Mouse (Mus musculus): ENCODE measurements around the gene Zfhx3. TPM values are rescaled to one million over a fixed set of nuclear protein-coding genes. Genes with fewer than 3 reads are reported as not detected.

The Zfhx3 gene
- polyA plus RNA-seq, 2 experiments from 2014 or later, result 0.23 to 0.27 TPM

DNA sequence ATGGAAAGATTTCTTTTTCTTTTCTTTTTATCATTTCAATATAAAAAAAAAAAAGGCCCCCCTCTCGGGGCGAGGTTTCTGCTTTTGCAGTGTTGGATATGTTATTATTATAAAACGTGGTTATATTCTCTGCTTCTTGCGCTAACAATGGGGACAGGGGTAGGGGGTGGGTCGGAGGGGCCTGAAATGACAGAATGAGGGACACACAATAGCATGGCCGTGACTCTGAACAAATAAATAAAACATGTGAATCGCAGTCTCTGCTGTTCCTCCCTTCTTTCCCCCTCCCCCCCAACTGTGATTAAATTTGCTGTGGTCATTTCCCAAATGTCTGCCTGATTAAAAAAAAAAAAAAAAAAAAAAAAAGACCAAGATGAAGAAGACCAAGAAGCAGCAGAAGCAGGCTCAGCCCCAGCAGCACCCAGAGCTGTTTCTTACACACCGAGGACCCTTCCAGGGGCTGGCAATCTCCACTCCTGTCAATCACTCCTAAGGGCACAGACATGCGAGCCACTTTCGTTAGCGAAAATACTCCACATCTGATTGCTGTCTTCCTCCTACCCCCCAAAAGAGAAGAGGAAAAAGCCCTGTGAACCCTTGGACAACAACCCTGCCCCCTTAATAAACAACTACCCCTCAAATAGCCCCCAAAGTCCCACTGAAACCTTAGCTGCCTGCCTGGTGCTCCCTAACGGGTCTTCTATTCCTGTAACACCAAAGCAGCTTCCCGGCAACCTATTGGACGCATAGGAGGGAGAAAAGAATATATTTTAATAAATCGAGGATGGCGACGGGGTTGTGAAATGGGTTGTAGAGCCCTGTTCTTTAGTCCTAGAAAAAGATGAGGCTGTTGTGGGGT, 302.4 kb downstream of the Zfhx3 start:
- ATAC-seq, result no peak

DNA sequence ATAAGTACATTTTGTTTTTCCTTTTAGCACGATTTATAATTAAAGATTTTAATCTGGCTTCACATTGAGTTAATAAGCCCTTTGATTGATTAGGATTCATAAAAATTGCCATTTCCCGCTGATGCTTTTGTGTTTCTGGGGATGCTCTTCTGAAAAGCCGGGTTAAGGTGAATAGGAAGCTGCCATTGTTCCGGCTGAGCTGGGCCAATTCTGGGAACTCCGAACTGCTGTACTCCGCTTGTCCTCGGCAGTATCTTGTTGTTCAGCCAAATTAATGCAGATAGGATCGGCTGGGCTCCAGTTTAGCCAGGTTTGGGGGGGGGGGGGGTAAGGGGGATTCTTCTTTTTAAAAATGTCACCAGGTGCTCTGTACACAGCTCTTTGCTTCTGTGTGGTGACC, 303.1 kb downstream of the Zfhx3 start:
- no peak for ATAC-seq

- ATAC-seq, result no peak
Observed at GRCm38 (mm10) chr8:108246035-108246933, 303.8 kb downstream of the Zfhx3 start.

DNA sequence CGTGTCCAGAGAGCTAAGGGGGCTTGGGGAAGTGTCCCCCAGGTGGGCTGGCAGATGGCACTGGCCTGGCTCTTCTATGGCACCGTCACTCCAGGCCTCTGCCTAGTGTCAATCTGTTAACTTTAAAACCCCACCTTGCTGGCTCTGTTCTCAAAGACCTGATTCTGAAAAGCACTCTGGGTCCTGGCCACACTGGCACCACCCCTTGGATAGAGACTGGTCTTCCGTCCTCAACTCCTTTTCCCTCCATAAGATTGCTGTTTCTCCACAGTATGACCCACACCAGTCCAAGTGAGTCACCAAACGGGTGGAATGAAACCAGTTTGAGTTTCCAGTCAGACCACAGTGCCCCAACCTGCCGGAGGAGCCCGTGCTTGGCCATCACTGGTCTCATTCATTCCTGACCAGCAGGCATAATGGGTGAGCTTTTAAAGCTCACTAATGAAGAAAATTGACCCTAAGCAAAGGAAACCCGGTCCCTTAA, 304.5 kb downstream of the Zfhx3 start:
- ATAC-seq, result no peak

- no peak for ATAC-seq
Observed at GRCm38 (mm10) chr8:108264593-108265160, 322.2 kb downstream of the Zfhx3 start.

- no peak for ATAC-seq
Observed at GRCm38 (mm10) chr8:108277960-108278359, 335.5 kb downstream of the Zfhx3 start.

- ATAC-seq, result no peak
Observed at GRCm38 (mm10) chr8:108281981-108282380, 339.5 kb downstream of the Zfhx3 start.

DNA sequence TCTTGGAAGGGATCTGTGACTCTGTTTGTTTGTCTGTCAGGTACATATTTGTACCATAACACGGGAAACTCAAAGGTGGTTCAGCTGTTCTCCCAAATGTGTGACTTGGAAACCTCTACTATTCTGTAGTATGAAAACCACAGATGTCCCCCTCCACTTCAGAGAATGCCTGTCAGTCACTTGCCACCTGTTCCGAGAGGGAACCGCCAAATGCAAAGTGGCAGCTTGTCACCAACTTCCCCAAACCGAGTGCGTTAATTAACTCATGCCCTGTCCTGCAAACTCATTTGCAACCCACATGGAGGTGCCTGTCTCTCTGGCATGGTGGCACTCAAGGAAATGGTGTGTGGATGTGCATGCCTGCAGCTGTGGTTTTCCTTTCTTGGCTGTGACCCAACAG, 343.7 kb downstream of the Zfhx3 start:
- ATAC-seq, result no peak

- no peak for ATAC-seq
Observed at GRCm38 (mm10) chr8:108300964-108301615, 358.6 kb downstream of the Zfhx3 start.

GRCm38 (mm10) chr8:108301654-108302053, 359.2 kb downstream of the Zfhx3 start:
- no peak for ATAC-seq

GRCm38 (mm10) chr8:108305368-108305767, 362.9 kb downstream of the Zfhx3 start:
- no peak for ATAC-seq

GRCm38 (mm10) chr8:108309525-108310246, 367.2 kb downstream of the Zfhx3 start:
- ATAC-seq, result no peak

- ATAC-seq, result no peak
Observed at GRCm38 (mm10) chr8:108315046-108315445, 372.6 kb downstream of the Zfhx3 start.

DNA sequence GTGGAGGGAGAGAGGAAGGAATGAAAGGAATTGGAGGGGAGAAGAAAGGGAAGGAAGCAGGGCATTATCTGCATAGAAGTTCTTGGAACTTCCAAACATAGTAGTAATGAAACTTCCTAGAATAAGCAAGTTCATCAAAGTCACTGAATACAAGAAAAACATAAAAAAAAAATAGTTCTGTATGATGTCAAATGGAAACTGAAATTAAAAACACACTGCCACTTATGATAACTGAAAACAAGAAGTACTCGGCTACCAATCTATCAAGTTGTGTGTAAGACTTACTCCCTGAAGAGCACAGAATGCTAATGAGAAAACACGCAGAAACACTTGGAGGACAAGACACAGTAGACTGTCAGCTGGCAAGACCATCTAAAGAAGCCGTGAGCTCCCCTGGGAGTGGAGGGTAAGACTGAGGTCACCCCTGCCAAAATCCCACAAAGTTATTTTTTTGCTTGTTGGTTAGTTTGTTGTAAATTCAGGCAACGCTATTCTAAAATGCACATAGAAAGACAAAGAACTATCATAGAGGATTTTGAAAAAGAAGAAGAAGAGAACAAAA, 375.2 kb downstream of the Zfhx3 start:
- no peak for ATAC-seq

- ATAC-seq, result no peak
Observed at GRCm38 (mm10) chr8:108327711-108328110, 385.3 kb downstream of the Zfhx3 start.

- ATAC-seq, result no peak
Observed at GRCm38 (mm10) chr8:108348352-108348751, 405.9 kb downstream of the Zfhx3 start.

- no peak for ATAC-seq
Observed at GRCm38 (mm10) chr8:108348776-108349175, 406.3 kb downstream of the Zfhx3 start.

- no peak for ATAC-seq
Observed at GRCm38 (mm10) chr8:108355119-108355777, 412.8 kb downstream of the Zfhx3 start.

DNA sequence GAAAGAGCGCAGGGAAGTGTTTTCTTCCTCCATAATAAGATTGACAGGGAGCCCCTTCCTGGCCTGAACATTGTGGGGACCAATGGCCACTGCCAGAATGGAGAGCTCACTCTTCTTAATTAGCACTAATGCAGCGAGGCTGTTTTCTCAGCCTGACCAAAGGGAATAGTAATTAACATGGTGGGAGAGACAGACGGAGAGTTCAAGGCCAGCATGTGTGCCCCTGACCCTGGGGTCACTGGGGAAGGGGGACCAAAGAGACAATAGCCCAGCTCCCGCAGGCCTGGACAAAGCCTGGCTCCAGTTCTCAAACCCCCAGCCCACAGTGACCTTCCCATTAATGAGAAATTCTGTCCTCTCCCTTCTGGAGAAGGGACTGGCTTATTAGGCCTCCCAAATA, 419.0 kb downstream of the Zfhx3 start:
- no peak for ATAC-seq

DNA sequence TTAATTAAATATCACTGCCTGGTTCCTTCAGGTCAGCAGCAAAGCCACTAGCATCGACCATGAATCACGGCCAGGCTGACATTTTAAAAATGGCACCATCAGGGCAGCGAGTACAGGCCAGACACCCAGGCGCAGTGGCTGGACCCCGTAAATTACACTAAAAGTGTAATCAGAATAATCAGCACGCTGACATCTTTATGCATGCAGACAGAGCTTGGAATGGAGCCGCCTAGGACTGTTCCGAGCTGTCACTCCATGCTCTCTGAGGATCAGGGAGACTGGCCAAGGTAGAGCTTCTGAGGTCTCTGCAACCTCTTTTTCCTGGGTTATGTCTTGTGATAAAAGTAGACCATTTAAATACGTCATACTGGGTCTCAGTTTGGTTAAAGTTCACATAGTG, 420.0 kb downstream of the Zfhx3 start:
- ATAC-seq, result no peak

GRCm38 (mm10) chr8:108363435-108363834, 421.0 kb downstream of the Zfhx3 start:
- ATAC-seq, result no peak

Data from CD4-positive, CD25-positive, alpha-beta regulatory T cell, adult 4 months (primary cell).